Mouse (Mus musculus) effector memory CD4-positive, alpha-beta T cell, adult 7 months (primary cell): Measurements from ENCODE around the gene Olfr418. TPM values are rescaled to one million over a fixed set of nuclear protein-coding genes. Genes with fewer than 3 reads are reported as not detected.

Source experiments
- polyA plus RNA-seq: library from polyadenylated mRNA; unstranded; fragments of 100-300 nt; shearing (Covaris generic); gene quantifications from one replicate; pipeline ENCODE4 v1.2.1, GENCODE M21; 2017

The Olfr418 gene
- not detected for polyA plus RNA-seq

GRCm38 (mm10) chr1:173265701-173266100, at the start of gene Olfr418:
Olfr418 (plus strand) TSS chr1:173266001.

GRCm38 (mm10) chr1:173227081-173227480, 38.7 kb upstream of the Olfr418 start, which contains the start of gene Fcer1a:
Fcer1a (minus strand) TSS chr1:173227214.

GRCm38 (mm10) chr1:173277677-173278076, 11.9 kb downstream of the Olfr418 start, which contains the start of gene Mptx2:
Mptx2 (minus strand) TSS chr1:173277777.

Other genes starting within 250 kb of the Olfr418 start
- gene Olfr1408, start 128.6 kb upstream of the Olfr418 start, polyA plus RNA-seq: not detected
- 0.21 TPM for gene Olfr1406, start 75.4 kb upstream of the Olfr418 start, polyA plus RNA-seq
- gene Olfr218, start 68.2 kb upstream of the Olfr418 start, polyA plus RNA-seq: not detected
- gene Olfr1404, start 53.6 kb upstream of the Olfr418 start, polyA plus RNA-seq: not detected
- not detected for gene Fcer1a, start 38.8 kb upstream of the Olfr418 start, polyA plus RNA-seq
- gene Mptx2, start 11.8 kb downstream of the Olfr418 start, polyA plus RNA-seq: not detected
- 2.0 TPM for gene Ackr1, start 67.7 kb downstream of the Olfr418 start, polyA plus RNA-seq
- 50.3 TPM for gene Aim2, start 84.9 kb downstream of the Olfr418 start, polyA plus RNA-seq
- gene Cadm3, start 101.7 kb downstream of the Olfr418 start, polyA plus RNA-seq: 0.24 TPM
- 53.6 TPM for gene Ifi206, start 225.0 kb downstream of the Olfr418 start, polyA plus RNA-seq